15 mouse cellular contexts compared by ENCODE assay signal in genomic region chr6:51529457-51529856, GRCm38 (mm10). TPM values are rescaled to one million over a fixed set of nuclear protein-coding genes. Genes with fewer than 3 reads are reported as not detected.
DNase-seq lines count a peak whose midpoint lies in the region; ATAC-seq and TF ChIP-seq lines count a peak whose summit lies in the region.
"Had no signal": no experiment of that assay in that cellular context is flagged by ENCODE, and none has a peak within 500 bp of the region (broad histone marks: within the 10 kb centered on the region; RNA-seq: fewer than 3 reads in every experiment).

No protein-coding gene starts in this region.

- H3K4me3 ChIP-seq in forebrain, embryonic 14.5 days (ENCODE audit: low read depth, low read length) = no peak overlapping the region
- no peak overlapping the region for H3K4me3 ChIP-seq in forebrain, embryonic 12.5 days (replicated peaks)
- H3K4me3 ChIP-seq in hindbrain, embryonic 14.5 days (replicated peaks; ENCODE audit: low read length) = no peak overlapping the region
- no peak overlapping the region for H3K4me3 ChIP-seq in neural tube, embryonic 12.5 days
- H3K4me3 ChIP-seq: erythroblast, embryonic 14.5 days; heart, adult 2 months had no signal

- H3K27ac ChIP-seq in forebrain, embryonic 14.5 days (ENCODE audit: low read depth, low read length) = no peak overlapping the region
- no peak overlapping the region for H3K27ac ChIP-seq in forebrain, embryonic 12.5 days
- 0 out of 2 replicates have a peak overlapping the region, but pooled peaks have one; percentile 18 for H3K27ac ChIP-seq in hindbrain, embryonic 14.5 days
- no peak overlapping the region for H3K27ac ChIP-seq in neural tube, embryonic 12.5 days
- H3K27ac ChIP-seq: heart, adult 2 months; kidney, postnatal 0 days had no signal

- peak; percentile 45 for DNase-seq in forebrain, embryonic 14.5 days (ENCODE audit: low spot score)
- DNase-seq in brain, embryonic 14.5 days (ENCODE audit: low read depth) = peak; percentile 74
- no peak for DNase-seq in hindbrain, embryonic 14.5 days (ENCODE audit: low spot score)
- DNase-seq in adrenal gland, postnatal 25 days = no peak
- no peak for DNase-seq in urinary bladder, adult 2 months (ENCODE audit: low spot score)
- DNase-seq in gastrocnemius, postnatal 25 days = no peak
- DNase-seq: cerebellum, adult 18-20 months; heart, adult 2 months; right cerebral cortex, postnatal 4 days; thymus, postnatal 14 days had no signal

- H3K27me3 ChIP-seq in forebrain, embryonic 14.5 days (replicated peaks; ENCODE audit: control insufficient read depth, insufficient read depth, low read length) = no peaks in the 10 kb centered on the region
- H3K27me3 ChIP-seq in forebrain, embryonic 12.5 days = no peaks in the 10 kb centered on the region
- no peaks in the 10 kb centered on the region for H3K27me3 ChIP-seq in hindbrain, embryonic 14.5 days (ENCODE audit: control insufficient read depth, insufficient read depth, low read length)
- H3K27me3 ChIP-seq in neural tube, embryonic 12.5 days (replicated peaks) = no peaks in the 10 kb centered on the region

- no peak for ATAC-seq in forebrain, embryonic 14.5 days
- no peak for ATAC-seq in forebrain, embryonic 12.5 days (ENCODE audit: low FRiP score)
- ATAC-seq in hindbrain, embryonic 14.5 days (ENCODE audit: low FRiP score) = no peak
- ATAC-seq in neural tube, embryonic 12.5 days (ENCODE audit: low FRiP score, low read depth) = peak; percentile 65; the same call in 1 of the 2 replicates

- no peak overlapping the region for H3K4me2 ChIP-seq in forebrain, embryonic 14.5 days (ENCODE audit: low read length)
- H3K4me2 ChIP-seq in forebrain, embryonic 12.5 days = no peak overlapping the region
- H3K4me2 ChIP-seq in hindbrain, embryonic 14.5 days (replicated peaks) = no peak overlapping the region
- H3K4me2 ChIP-seq in neural tube, embryonic 12.5 days (replicated peaks) = 0 out of 2 replicates have a peak overlapping the region, but pooled peaks have one; percentile 3
- H3K4me2 ChIP-seq: liver, embryonic 11.5 days had no signal

- WGBS in forebrain, embryonic 14.5 days = 52% methylated on average over 7 of the region's 7 CpGs
- WGBS in forebrain, embryonic 12.5 days = 51% methylated on average over 7 of the region's 7 CpGs
- WGBS in hindbrain, embryonic 14.5 days = 10% methylated on average over 7 of the region's 7 CpGs
- WGBS in neural tube, embryonic 12.5 days = 27% methylated on average over 7 of the region's 7 CpGs

- H3K36me3 ChIP-seq in forebrain, embryonic 14.5 days (ENCODE audit: control insufficient read depth, insufficient read depth, low read length) = no peaks in the 10 kb centered on the region
- H3K36me3 ChIP-seq in forebrain, embryonic 12.5 days (replicated peaks) = no peaks in the 10 kb centered on the region; the same call in 1 of the 2 replicates
- no peaks in the 10 kb centered on the region for H3K36me3 ChIP-seq in hindbrain, embryonic 14.5 days (replicated peaks; ENCODE audit: control insufficient read depth, insufficient read depth)
- H3K36me3 ChIP-seq in neural tube, embryonic 12.5 days = no peaks in the 10 kb centered on the region

- TF ChIP-seq POLR2A in brain, embryonic 14.5 days (IDR thresholded peaks at IDR 0.05; ENCODE audit: borderline replicate concordance, extremely low read depth, insufficient read depth, insufficient read length, poor library complexity, severe bottlenecking) = no peak

- H3K4me1 ChIP-seq in forebrain, embryonic 14.5 days (ENCODE audit: control insufficient read depth, insufficient read depth, low read length) = peaks cover 13% of the 10 kb centered on the region; the same call in 1 of the 2 replicates
- peaks cover 27% of the 10 kb centered on the region for H3K4me1 ChIP-seq in forebrain, embryonic 12.5 days
- H3K4me1 ChIP-seq in hindbrain, embryonic 14.5 days (replicated peaks; ENCODE audit: control insufficient read depth, insufficient read depth, low read length) = peaks cover 18% of the 10 kb centered on the region
- peaks cover 21% of the 10 kb centered on the region for H3K4me1 ChIP-seq in neural tube, embryonic 12.5 days

- no peak for TF ChIP-seq CTCF in brain, embryonic 14.5 days (IDR thresholded peaks at IDR 0.05; ENCODE audit: borderline replicate concordance, extremely low read depth, insufficient read depth, insufficient read length)

- no peak overlapping the region for H3K9ac ChIP-seq in forebrain, embryonic 14.5 days (ENCODE audit: low read length)
- H3K9ac ChIP-seq in forebrain, embryonic 12.5 days = no peak overlapping the region; the same call in 1 of the 2 replicates
- H3K9ac ChIP-seq in hindbrain, embryonic 14.5 days = no peak overlapping the region
- H3K9ac ChIP-seq in neural tube, embryonic 12.5 days = no peak overlapping the region

- no peaks in the 10 kb centered on the region for H3K9me3 ChIP-seq in forebrain, embryonic 14.5 days (replicated peaks; ENCODE audit: control insufficient read depth, low read length)
- H3K9me3 ChIP-seq in forebrain, embryonic 12.5 days = no peaks in the 10 kb centered on the region
- no peaks in the 10 kb centered on the region for H3K9me3 ChIP-seq in hindbrain, embryonic 14.5 days (ENCODE audit: control insufficient read depth, low read length)
- H3K9me3 ChIP-seq in neural tube, embryonic 12.5 days = no peaks in the 10 kb centered on the region

RNA-seq across cellular contexts. Expression of gene Snx10, which starts 5.8 kb away (rescaled TPM):
- polyA plus RNA-seq in forebrain, embryonic 14.5 days (2014; fragmentation: Nextera tagmentation; extraction: Ambion mirVana) = 44.4 and 61.5 TPM in 2 replicates
- polyA plus RNA-seq in forebrain, embryonic 12.5 days (2016; fragmentation: Nextera tagmentation; extraction: Ambion mirVana) = 39.8 and 40.2 TPM in 2 replicates
- polyA plus RNA-seq in brain, embryonic 14.5 days (2012; rRNA removed) = 16.5 and 23.0 TPM in 2 replicates
- 60.3 and 69.1 TPM in 2 replicates for polyA plus RNA-seq in hindbrain, embryonic 14.5 days (2014; fragmentation: Nextera tagmentation; extraction: Ambion mirVana)
- 39.0 and 42.6 TPM in 2 replicates for polyA plus RNA-seq in neural tube, embryonic 12.5 days (2016; fragmentation: Nextera tagmentation; extraction: Ambion mirVana)
- 23.7 and 26.6 TPM in 2 replicates for total RNA-seq in adrenal gland, postnatal 25 days (2021)
- polyA plus RNA-seq in urinary bladder, adult 2 months (2012; rRNA removed) = 12.3 and 14.5 TPM in 2 replicates
- total RNA-seq in gastrocnemius, postnatal 25 days (2021) = 1 to 10 TPM; 3.8 TPM
- polyA plus RNA-seq: erythroblast, embryonic 14.5 days had no signal

RNA-seq across cellular contexts. Expression of gene Cbx3, which starts 59.3 kb away (rescaled TPM):
- polyA plus RNA-seq in forebrain, embryonic 14.5 days (2014; fragmentation: Nextera tagmentation; extraction: Ambion mirVana) = 529 and 591 TPM in 2 replicates
- polyA plus RNA-seq in forebrain, embryonic 12.5 days (2016; fragmentation: Nextera tagmentation; extraction: Ambion mirVana) = 719 and 759 TPM in 2 replicates
- 138 and 155 TPM in 2 replicates for polyA plus RNA-seq in brain, embryonic 14.5 days (2012; rRNA removed)
- 353 and 390 TPM in 2 replicates for polyA plus RNA-seq in hindbrain, embryonic 14.5 days (2014; fragmentation: Nextera tagmentation; extraction: Ambion mirVana)
- 569 and 589 TPM in 2 replicates for polyA plus RNA-seq in neural tube, embryonic 12.5 days (2016; fragmentation: Nextera tagmentation; extraction: Ambion mirVana)
- 107 and 114 TPM in 2 replicates for total RNA-seq in adrenal gland, postnatal 25 days (2021)
- polyA plus RNA-seq in urinary bladder, adult 2 months (2012; rRNA removed) = 67.3 and 76.3 TPM in 2 replicates
- 10 to 100 TPM; 40.1 to 41.7 TPM for total RNA-seq in gastrocnemius, postnatal 25 days (2021)

RNA-seq across cellular contexts. Expression of gene Hnrnpa2b1, which starts 59.8 kb away (rescaled TPM):
- 874 and 967 TPM in 2 replicates for polyA plus RNA-seq in forebrain, embryonic 14.5 days (2014; fragmentation: Nextera tagmentation; extraction: Ambion mirVana)
- 2,862 and 3,130 TPM in 2 replicates for polyA plus RNA-seq in forebrain, embryonic 12.5 days (2016; fragmentation: Nextera tagmentation; extraction: Ambion mirVana)
- 1,280 and 1,328 TPM in 2 replicates for polyA plus RNA-seq in brain, embryonic 14.5 days (2012; rRNA removed)
- polyA plus RNA-seq in hindbrain, embryonic 14.5 days (2014; fragmentation: Nextera tagmentation; extraction: Ambion mirVana) = 701 and 734 TPM in 2 replicates
- 2,094 and 2,188 TPM in 2 replicates for polyA plus RNA-seq in neural tube, embryonic 12.5 days (2016; fragmentation: Nextera tagmentation; extraction: Ambion mirVana)
- total RNA-seq in adrenal gland, postnatal 25 days (2021) = 735 and 846 TPM in 2 replicates
- 639 and 754 TPM in 2 replicates for polyA plus RNA-seq in urinary bladder, adult 2 months (2012; rRNA removed)
- total RNA-seq in gastrocnemius, postnatal 25 days (2021) = 100 to 1,000 TPM; 301 to 314 TPM

Comparison
In these comparisons a context has a peak if more than half of its experiments do, and no peak if none do; other contexts are left out.
1. DNase-seq: peak in forebrain, embryonic 14.5 days (single experiment) and brain, embryonic 14.5 days (single experiment); none in hindbrain, embryonic 14.5 days (single experiment), adrenal gland, postnatal 25 days (single experiment), urinary bladder, adult 2 months (single experiment) and gastrocnemius, postnatal 25 days (single experiment).